8 mouse cellular contexts compared by ENCODE assay signal in the genomic region with DNA sequence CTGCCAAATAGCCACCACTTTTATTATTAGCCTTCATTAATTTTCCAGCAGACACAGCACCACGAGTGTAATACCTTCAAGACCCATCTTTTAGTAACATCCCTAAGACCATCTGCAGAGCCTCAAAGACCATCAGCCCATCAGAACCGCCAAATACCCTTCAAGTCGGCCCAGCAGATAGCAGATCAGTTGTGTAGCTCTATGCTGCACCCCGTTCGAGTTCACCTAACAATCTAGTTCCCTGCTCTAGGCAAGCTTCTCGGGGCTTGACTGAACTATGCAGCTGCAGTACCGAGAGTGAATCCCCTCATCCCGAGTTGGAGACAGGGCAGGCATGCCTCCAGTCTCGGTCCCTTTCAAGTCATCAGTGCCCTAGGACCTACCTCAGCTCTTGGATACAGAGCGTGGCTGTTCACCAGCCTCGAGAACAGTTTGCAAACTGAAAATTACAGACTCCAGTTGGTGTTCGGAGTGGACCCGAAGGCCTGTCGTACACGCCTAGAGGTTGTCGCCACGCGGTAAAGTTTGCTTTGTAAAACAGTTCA. TPM values are rescaled to one million over a fixed set of nuclear protein-coding genes. Genes with fewer than 3 reads are reported as not detected.
DNase-seq lines count a peak whose midpoint lies in the region; ATAC-seq and TF ChIP-seq lines count a peak whose summit lies in the region.

No protein-coding gene starts in this region.

- ATAC-seq in liver, embryonic 14.5 days (ENCODE audit: insufficient read depth) = peak; percentile 54

- no peaks in the 10 kb centered on the region for H3K36me3 ChIP-seq in testis, adult 2 months (ENCODE audit: control insufficient read depth, insufficient read depth, low read length)
- H3K36me3 ChIP-seq in liver, embryonic 14.5 days (replicated peaks; ENCODE audit: control insufficient read depth, insufficient read depth, low read depth) = no peaks in the 10 kb centered on the region; the same call in 1 of the 2 replicates

- H3K9me3 ChIP-seq in liver, embryonic 14.5 days (ENCODE audit: control insufficient read depth, low read length) = no peaks in the 10 kb centered on the region

- H3K4me3 ChIP-seq in testis, adult 2 months (ENCODE audit: control insufficient read depth, low read depth, low read length) = peak overlapping the region; percentile 80
- H3K4me3 ChIP-seq in liver, embryonic 14.5 days (ENCODE audit: insufficient read depth in 1 of 2, low read depth in 2 of 2, low read length in 2 of 2) = peak overlapping the region; percentile 85 to 97

- no peak for TF ChIP-seq CTCF in testis, adult 2 months (IDR thresholded peaks at IDR 0.05; ENCODE audit: control insufficient read depth, insufficient read depth, insufficient replicate concordance, low read depth, low read length)
- TF ChIP-seq CTCF in liver, embryonic 14.5 days (IDR thresholded peaks at IDR 0.05; ENCODE audit: low read depth) = no peak

- TF ChIP-seq POLR2A in testis, adult 2 months (IDR thresholded peaks at IDR 0.05; ENCODE audit: control insufficient read depth, low read depth, low read length) = no peak

- H3K27ac ChIP-seq in testis, adult 2 months (ENCODE audit: control insufficient read depth, insufficient read depth, low read depth, low read length) = peak overlapping the region; percentile 57
- H3K27ac ChIP-seq in liver, embryonic 14.5 days = peak overlapping the region; percentile 58

- no peaks in the 10 kb centered on the region for H3K27me3 ChIP-seq in testis, adult 2 months (ENCODE audit: control insufficient read depth, insufficient read depth, low read length)
- H3K27me3 ChIP-seq in liver, embryonic 14.5 days (ENCODE audit: control insufficient read depth, insufficient read depth, low read length) = no peaks in the 10 kb centered on the region

- peak overlapping the region; percentile 67 for H3K4me2 ChIP-seq in liver, embryonic 14.5 days (ENCODE audit: low read depth)

- 8% methylated on average over 18 of the region's 18 CpGs for WGBS in liver, embryonic 14.5 days (ENCODE audit: insufficient replicate concordance)

- peak; percentile 7 for DNase-seq in adrenal gland, adult 8-10 months
- no peak for DNase-seq in adrenal gland, adult (ENCODE audit: inconsistent age in 2 of 2, low spot score in 1 of 2)
- DNase-seq in testis, postnatal 10 days (ENCODE audit: low spot score) = no peak
- no peak for DNase-seq in liver, embryonic 14.5 days (ENCODE audit: low read depth in 3 of 3, low spot score in 3 of 3)
- DNase-seq in Muller cell, postnatal 12 days (ENCODE audit: inconsistent ontology term) = no peak
- no peak for DNase-seq in left cerebral cortex, adult 18-20 months (ENCODE audit: low spot score in 2 of 2)
- DNase-seq in right cerebral cortex, postnatal 25 days = no peak

- no peak for TF ChIP-seq EP300 in liver, embryonic 14.5 days (IDR thresholded peaks at IDR 0.05; ENCODE audit: low read depth)

- peak overlapping the region; percentile 79 for H3K9ac ChIP-seq in liver, embryonic 14.5 days (replicated peaks)

- H3K4me1 ChIP-seq in testis, adult 2 months (ENCODE audit: control insufficient read depth, insufficient read depth, low read length) = no peaks in the 10 kb centered on the region
- H3K4me1 ChIP-seq in liver, embryonic 14.5 days (replicated peaks; ENCODE audit: control insufficient read depth in 2 of 2, insufficient read depth in 2 of 2, low read length in 1 of 2) = peaks cover 0 to 7% of the 10 kb centered on the region in 2 experiments; a peak in 2 of 4 replicates

RNA-seq across cellular contexts. Expression of gene Ftsj1, which starts 0.3 kb away (rescaled TPM):
- total RNA-seq in adrenal gland, adult 8-10 months (2022) = 10 to 100 TPM; 20.9 to 31.1 (median 26.9) TPM
- polyA plus RNA-seq in testis, adult 2 months (2012; rRNA removed) = 4.9 and 5.5 TPM in 2 replicates
- 23.9 and 27.1 TPM in 2 replicates for polyA plus RNA-seq in liver, embryonic 14.5 days (2012; rRNA removed)
- polyA plus RNA-seq in liver, embryonic 14.5 days (2014; fragmentation: Nextera tagmentation; extraction: Ambion mirVana) = 35.2 and 37.5 TPM in 2 replicates
- 10 to 100 TPM; 24.2 to 25.0 TPM for total RNA-seq in left cerebral cortex, adult 18-20 months (2021)

RNA-seq across cellular contexts. Expression of gene Slc38a5, which starts 19.1 kb away (rescaled TPM):
- not detected for total RNA-seq in adrenal gland, adult 8-10 months (2022)
- polyA plus RNA-seq in testis, adult 2 months (2012; rRNA removed) = 19.9 and 34.6 TPM in 2 replicates
- polyA plus RNA-seq in liver, embryonic 14.5 days (2012; rRNA removed) = 45.7 and 54.8 TPM in 2 replicates
- polyA plus RNA-seq in liver, embryonic 14.5 days (2014; fragmentation: Nextera tagmentation; extraction: Ambion mirVana) = 73.4 and 84.8 TPM in 2 replicates
- total RNA-seq in left cerebral cortex, adult 18-20 months (2021) = 1 to 10 TPM; 1.8 to 4.3 TPM

RNA-seq across cellular contexts. Expression of gene Porcn, which starts 45.5 kb away (rescaled TPM):
- total RNA-seq in adrenal gland, adult 8-10 months (2022) = 10 to 100 TPM in 2 of 4 experiments, 1 to 10 TPM in 2; 7.4 to 16.0 (median 12.3) TPM
- 14.0 and 20.0 TPM in 2 replicates for polyA plus RNA-seq in testis, adult 2 months (2012; rRNA removed)
- polyA plus RNA-seq in liver, embryonic 14.5 days (2012; rRNA removed) = 1.2 and 1.3 TPM in 2 replicates
- 0.53 and 0.86 TPM in 2 replicates for polyA plus RNA-seq in liver, embryonic 14.5 days (2014; fragmentation: Nextera tagmentation; extraction: Ambion mirVana)
- total RNA-seq in left cerebral cortex, adult 18-20 months (2021) = 10 to 100 TPM; 67.6 to 77.9 TPM

RNA-seq across cellular contexts. Expression of gene Ebp, which starts 58.5 kb away (rescaled TPM):
- total RNA-seq in adrenal gland, adult 8-10 months (2022) = 10 to 100 TPM; 43.7 to 68.7 (median 57.6) TPM
- polyA plus RNA-seq in testis, adult 2 months (2012; rRNA removed) = 15.2 and 20.9 TPM in 2 replicates
- polyA plus RNA-seq in liver, embryonic 14.5 days (2012; rRNA removed) = 29.3 and 39.5 TPM in 2 replicates
- 64.0 and 69.6 TPM in 2 replicates for polyA plus RNA-seq in liver, embryonic 14.5 days (2014; fragmentation: Nextera tagmentation; extraction: Ambion mirVana)
- total RNA-seq in left cerebral cortex, adult 18-20 months (2021) = 10 to 100 TPM; 32.9 to 36.9 TPM

Comparison
In these comparisons a context has a peak if more than half of its experiments do, and no peak if none do; other contexts are left out.
1. RNA of gene Porcn, which starts 45.5 kb away (total RNA-seq): 67.6 to 77.9 TPM in left cerebral cortex, adult 18-20 months; 7.4 to 16.0 TPM in adrenal gland, adult 8-10 months; every median in the first group is over 4 times any median in the second.